Mouse (Mus musculus) intestine, embryonic 16.5 days (tissue): ENCODE measurements around the gene Tmem94. TPM values are rescaled to one million over a fixed set of nuclear protein-coding genes. Genes with fewer than 3 reads are reported as not detected.
A peak's percentile ranks its signal among the peaks of the same experiment; 100 is the strongest.

Experiments used
- ATAC-seq: fragments of 200-750 bp; cut with Nextera tagmentation; 2 replicates; pipeline ENCODE4 v1.8.0; 2017; ENCODE audit warnings: moderate TSS enrichment, moderate library complexity
- H3K27ac ChIP-seq: fragments of 300-500 bp; sonication (generic); 2 replicates; pipeline ENCODE4 v1.5.1; 2014; ENCODE audit warnings: mild to moderate bottlenecking, low read length
- H3K27me3 ChIP-seq: fragments of 300-500 bp; sonication (generic); replicated peaks from 2 replicates; pipeline ENCODE4 v1.6.1; 2014; ENCODE audit warnings: low read length, control low read depth, mixed read lengths; ENCODE audit not compliant: control insufficient read depth, insufficient read depth
- H3K36me3 ChIP-seq: fragments of 300-500 bp; sonication (generic); 2 replicates; pipeline ENCODE4 v1.6.1; 2014; ENCODE audit warnings: low read length, control low read depth; ENCODE audit not compliant: control insufficient read depth, insufficient read depth
- H3K4me1 ChIP-seq: fragments of 300-500 bp; sonication (generic); 2 replicates; pipeline ENCODE4 v1.6.1; 2014; ENCODE audit warnings: low read length, control low read depth, mixed read lengths; ENCODE audit not compliant: control insufficient read depth, insufficient read depth
- H3K4me2 ChIP-seq: fragments of 300-500 bp; sonication (generic); 2 replicates; pipeline ENCODE4 v1.6.1; 2014; ENCODE audit warnings: low read depth, low read length, control low read depth
- H3K4me3 ChIP-seq: fragments of 300-500 bp; sonication (generic); 2 replicates; pipeline ENCODE4 v1.5.1; 2014; ENCODE audit warnings: mild to moderate bottlenecking, low read length
- H3K9ac ChIP-seq: fragments of 300-500 bp; sonication (generic); 2 replicates; pipeline ENCODE4 v1.6.1; 2014; ENCODE audit warnings: low read depth, low read length
- H3K9me3 ChIP-seq: fragments of 300-500 bp; sonication (generic); 2 replicates; pipeline ENCODE4 v1.6.1; 2016; ENCODE audit warnings: low read length, control low read depth; ENCODE audit not compliant: control insufficient read depth
- WGBS: fragments of 180-500 bp; shearing (Covaris S2); extraction: QIAGEN DNeasy Blood & Tissue Kit; methylation state at CpG from one replicate; pipeline ENCODE4 v1.1.7; 2014; 5-methylcytosine and 5-hydroxymethylcytosine counted together
- polyA plus RNA-seq: library from polyadenylated mRNA; unstranded; fragments of >200 nt; fragmentation: Nextera tagmentation; extraction: Ambion mirVana; gene quantifications from 2 replicates; pipeline ENCODE4 v1.2.1, GENCODE M21; 2015

Tmem94 gene
- polyA plus RNA-seq, 1 experiment from 2014 or later: 19.7 TPM

GRCm38 (mm10) chr11:115832523-115832922, 67.3 kb downstream of the Tmem94 start:
- H3K27ac ChIP-seq: peak overlapping the region; percentile 47
- H3K36me3 ChIP-seq: no peaks in the 10 kb centered on the region
- peaks cover 89% of the 10 kb centered on the region for H3K4me1 ChIP-seq
- H3K4me2 ChIP-seq: peak overlapping the region; percentile 30
- peak; percentile 43 for ATAC-seq
- H3K4me3 ChIP-seq: no peak overlapping the region
- no peaks in the 10 kb centered on the region for H3K9me3 ChIP-seq
- 13% methylated on average over 8 of the region's 8 CpGs for WGBS
- peak overlapping the region; percentile 38 for H3K9ac ChIP-seq
- H3K27me3 ChIP-seq: no peaks in the 10 kb centered on the region

GRCm38 (mm10) chr11:115833021-115833513, 67.8 kb downstream of the Tmem94 start:
- peak overlapping the region; percentile 38 for H3K9ac ChIP-seq
- ATAC-seq: peak; percentile 30; the same call in 1 of the 2 replicates
- H3K4me2 ChIP-seq: peak overlapping the region; percentile 30
- peaks cover 91% of the 10 kb centered on the region for H3K4me1 ChIP-seq
- H3K27ac ChIP-seq: peak overlapping the region; percentile 47
- H3K9me3 ChIP-seq: no peaks in the 10 kb centered on the region
- no peaks in the 10 kb centered on the region for H3K36me3 ChIP-seq
- 18% methylated on average over 8 of the region's 8 CpGs for WGBS
- H3K27me3 ChIP-seq: no peaks in the 10 kb centered on the region
- H3K4me3 ChIP-seq: no peak overlapping the region

- Histone ChIP-seq H3K4me1 (peaks cover 94% of the 10 kb centered on the region), H3K9ac (0 out of 2 replicates have a peak overlapping the region, but pooled peaks have one; percentile 15), H3K4me3 (no peak overlapping the region), H3K9me3 (no peaks in the 10 kb centered on the region), H3K36me3 (no peaks in the 10 kb centered on the region), H3K4me2 (no peak overlapping the region), H3K27ac (peak overlapping the region; percentile 34; the same call in 1 of the 2 replicates), H3K27me3 (no peaks in the 10 kb centered on the region)
- ATAC-seq: no peak
- WGBS: 57% methylated on average over 6 of the region's 6 CpGs
Measured at GRCm38 (mm10) chr11:115834033-115834432, 68.8 kb downstream of the Tmem94 start.

- 41% methylated on average over 11 of the region's 11 CpGs for WGBS
- peak overlapping the region; percentile 34 for H3K9ac ChIP-seq
Measured at GRCm38 (mm10) chr11:115836656-115837395, 71.6 kb downstream of the Tmem94 start.

GRCm38 (mm10) chr11:115837606-115838345, 72.5 kb downstream of the Tmem94 start:
- Histone ChIP-seq H3K4me3 (no peak overlapping the region), H3K9me3 (no peaks in the 10 kb centered on the region), H3K27me3 (no peaks in the 10 kb centered on the region), H3K4me2 (0 out of 2 replicates have a peak overlapping the region, but pooled peaks have one; percentile 25), H3K36me3 (no peaks in the 10 kb centered on the region), H3K4me1 (peaks cover 89% of the 10 kb centered on the region), H3K9ac (peak overlapping the region; percentile 25; the same call in 1 of the 2 replicates), H3K27ac (peak overlapping the region; percentile 83)
- WGBS: 87% methylated on average over 22 of the region's 22 CpGs
- ATAC-seq: no peak

More at GRCm38 (mm10) chr11:115836656-115837395, 71.6 kb downstream of the Tmem94 start:
- Histone ChIP-seq H3K4me1 (peaks cover 89% of the 10 kb centered on the region), H3K4me2 (peak overlapping the region; percentile 21; the same call in 1 of the 2 replicates), H3K27ac (peak overlapping the region; percentile 77), H3K36me3 (no peaks in the 10 kb centered on the region), H3K27me3 (no peaks in the 10 kb centered on the region), H3K4me3 (no peak overlapping the region; the same call in 1 of the 2 replicates), H3K9me3 (no peaks in the 10 kb centered on the region)
- ATAC-seq: peak; percentile 31

- no peaks in the 10 kb centered on the region for H3K9me3 ChIP-seq
- H3K36me3 ChIP-seq: no peaks in the 10 kb centered on the region
- 26% methylated on average over 4 of the region's 4 CpGs for WGBS
- H3K4me1 ChIP-seq: peaks cover 82% of the 10 kb centered on the region
- ATAC-seq: peak; percentile 38
- H3K27me3 ChIP-seq: no peaks in the 10 kb centered on the region
- no peak overlapping the region for H3K4me3 ChIP-seq
- 0 out of 2 replicates have a peak overlapping the region, but pooled peaks have one; percentile 42 for H3K9ac ChIP-seq
- H3K4me2 ChIP-seq: peak overlapping the region; percentile 25
- peak overlapping the region; percentile 83 for H3K27ac ChIP-seq
Measured at GRCm38 (mm10) chr11:115838895-115839311, 73.7 kb downstream of the Tmem94 start.

DNA sequence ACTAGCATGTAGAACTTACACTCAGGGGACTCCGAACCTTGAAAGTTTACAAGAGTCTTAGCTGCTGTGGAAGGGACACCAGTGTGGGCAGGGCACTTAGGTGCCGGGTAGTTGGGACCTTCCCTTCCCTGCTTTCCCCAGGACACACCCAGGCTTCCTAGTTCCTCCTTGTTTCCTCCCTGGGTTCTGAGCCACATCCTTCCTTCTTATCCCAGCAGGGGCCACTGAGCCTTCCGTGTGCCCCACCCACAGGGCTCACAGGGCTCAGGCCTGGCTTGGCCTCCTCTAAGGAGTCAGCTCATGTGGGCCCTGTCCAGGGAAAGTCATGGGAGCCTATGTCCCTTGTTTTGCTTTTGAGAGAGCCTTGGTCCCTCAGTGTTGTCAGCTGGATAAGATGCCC, 74.5 kb downstream of the Tmem94 start:
- WGBS: 57% methylated on average over 3 of the region's 3 CpGs
- peak overlapping the region; percentile 42; the same call in 1 of the 2 replicates for H3K9ac ChIP-seq
- H3K4me1 ChIP-seq: peaks cover 81% of the 10 kb centered on the region
- 0 out of 2 replicates have a peak, but pooled peaks have one; percentile 10 for ATAC-seq
- H3K4me2 ChIP-seq: peak overlapping the region; percentile 25
- peak overlapping the region; percentile 83 for H3K27ac ChIP-seq
- no peaks in the 10 kb centered on the region for H3K9me3 ChIP-seq
- H3K4me3 ChIP-seq: no peak overlapping the region
- peaks cover 4% of the 10 kb centered on the region; the same call in 1 of the 2 replicates for H3K36me3 ChIP-seq
- H3K27me3 ChIP-seq: no peaks in the 10 kb centered on the region

DNA sequence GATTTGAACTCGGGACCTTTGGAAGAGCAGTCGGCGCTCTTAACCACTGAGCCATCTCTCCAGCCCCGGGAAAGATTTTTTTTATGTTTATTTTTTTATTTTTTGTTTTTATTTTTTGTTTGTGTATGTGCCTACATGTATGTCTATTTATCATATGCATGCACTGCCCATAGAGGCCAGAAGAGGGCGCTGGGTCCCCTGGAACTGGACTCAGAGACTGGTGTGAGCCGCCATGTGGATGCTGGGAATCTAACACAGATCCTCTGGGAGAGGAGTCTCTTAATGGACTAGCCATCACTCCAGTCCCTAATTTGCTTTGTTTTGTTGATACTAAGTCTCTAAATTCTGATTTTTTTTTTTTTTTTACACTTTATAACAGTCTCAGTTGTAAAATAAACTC, 75.8 kb downstream of the Tmem94 start:
- ATAC-seq: no peak
- 85% methylated on average over 6 of the region's 6 CpGs for WGBS
- no peaks in the 10 kb centered on the region for H3K27me3 ChIP-seq
- H3K9me3 ChIP-seq: no peaks in the 10 kb centered on the region
- H3K4me2 ChIP-seq: no peak overlapping the region
- H3K9ac ChIP-seq: no peak overlapping the region
- no peak overlapping the region for H3K4me3 ChIP-seq
- H3K36me3 ChIP-seq: peaks cover 17% of the 10 kb centered on the region
- peak overlapping the region; percentile 93; the same call in 1 of the 2 replicates for H3K27ac ChIP-seq
- H3K4me1 ChIP-seq: peaks cover 69% of the 10 kb centered on the region
